Mouse (Mus musculus) liver, adult 2 months (tissue): ENCODE measurements around the gene Med19. TPM values are rescaled to one million over a fixed set of nuclear protein-coding genes. Genes with fewer than 3 reads are reported as not detected.

Experiments used
- DNase-seq: peaks from one replicate; pipeline ENCODE4 v3.0.0-alpha.2; 2011; ENCODE audit warnings: low read depth, low spot score; ENCODE audit errors: extremely low read depth
- H3K27ac ChIP-seq: fragments of 200-500 bp; replicated peaks from 2 replicates; pipeline ENCODE4 v1.5.1; 2012; ENCODE audit warnings: low read depth, mild to moderate bottlenecking, control low read depth, inconsistent platforms, low read length; ENCODE audit not compliant: insufficient read depth
- H3K27me3 ChIP-seq: fragments of 200-500 bp; 2 replicates; pipeline ENCODE4 v1.6.1; 2012; ENCODE audit warnings: mild to moderate bottlenecking, moderate library complexity, low read length, inconsistent platforms; ENCODE audit not compliant: control insufficient read depth, insufficient read depth
- H3K36me3 ChIP-seq: fragments of 200-500 bp; 2 replicates; pipeline ENCODE4 v1.6.1; 2012; ENCODE audit warnings: low read length, inconsistent platforms; ENCODE audit not compliant: control insufficient read depth, insufficient read depth
- H3K4me1 ChIP-seq: fragments of 200-500 bp; 2 replicates; pipeline ENCODE4 v1.6.1; 2011; ENCODE audit warnings: low read length; ENCODE audit not compliant: control insufficient read depth, insufficient read depth
- H3K4me3 ChIP-seq: fragments of 200-500 bp; 2 replicates; pipeline ENCODE4 v1.5.1; 2011; ENCODE audit warnings: low read depth, mild to moderate bottlenecking, control low read depth, low read length, moderate library complexity; ENCODE audit not compliant: insufficient read depth
- H3K79me2 ChIP-seq: fragments of 200-500 bp; 2 replicates; pipeline ENCODE4 v1.6.1; 2012; ENCODE audit warnings: inconsistent platforms, mild to moderate bottlenecking, low read length, moderate library complexity; ENCODE audit not compliant: control insufficient read depth, insufficient read depth
- H3K9ac ChIP-seq: fragments of 200-500 bp; 2 replicates; pipeline ENCODE4 v1.6.1; 2012; ENCODE audit warnings: low read depth, mild to moderate bottlenecking, control low read depth, inconsistent platforms, low read length
- CTCF ChIP-seq: fragments of 200-500 bp; IDR thresholded peaks from 2 replicates; pipeline ENCODE4 v1.5.1; 2011; ENCODE audit warnings: low read depth, low read length, control low read depth
- POLR2A ChIP-seq: fragments of 200-500 bp; IDR thresholded peaks from 2 replicates; pipeline ENCODE4 v1.6.1; 2011; ENCODE audit warnings: low read length, control low read depth; ENCODE audit not compliant: insufficient read depth; ENCODE audit errors: extremely low read depth
- WGBS: fragments of 180-500 bp; shearing (Covaris S2); methylation state at CpG from one replicate; pipeline ENCODE4 v1.1.7; 2018; 5-methylcytosine and 5-hydroxymethylcytosine counted together
- polyA plus RNA-seq: library from polyadenylated mRNA; depleted of rRNA; stranded (reverse); fragments of >200 nt; gene quantifications from 2 replicates; pipeline ENCODE4 v1.2.3, GENCODE M21; 2012
- total RNA-seq: library from RNA; depleted of rRNA; stranded (reverse); fragments of >200 nt; gene quantifications from 2 replicates; pipeline ENCODE4 v1.2.3, GENCODE M21; 2014

Gene Med19
- total and polyA plus RNA-seq, 2 experiments = 5.5 to 7.9 TPM

- Histone ChIP-seq H3K36me3 (no peaks in the 10 kb centered on the region), H3K27me3 (no peaks in the 10 kb centered on the region), H3K9ac (no peak overlapping the region), H3K27ac (no peak overlapping the region), H3K4me3 (no peak overlapping the region), H3K79me2 (peaks cover 3% of the 10 kb centered on the region; the same call in 1 of the 2 replicates), H3K4me1 (peaks cover 3% of the 10 kb centered on the region; the same call in 1 of the 2 replicates)
- TF ChIP-seq POLR2A (no peak), CTCF (no peak)
- WGBS = 77% methylated on average over 1 of the region's 1 CpGs
- DNase-seq = no peak
Observed at GRCm38 (mm10) chr2:84655864-84656263, 22.3 kb upstream of the Med19 start.

GRCm38 (mm10) chr2:84658806-84659205 lies 19.4 kb upstream of the Med19 start, which contains the start of gene Btbd18:
TSS of gene Btbd18 (plus strand) at chr2:84659079.
- TF ChIP-seq CTCF (no peak), POLR2A (no peak)
- no peaks in the 10 kb centered on the region for H3K36me3 ChIP-seq
- 96% methylated on average over 32 of the region's 32 CpGs for WGBS
- no peaks in the 10 kb centered on the region for H3K27me3 ChIP-seq
- H3K27ac ChIP-seq = peak within 1 kb of the TSS; percentile 88
- no peak for DNase-seq
- peaks cover 3% of the 10 kb centered on the region; the same call in 1 of the 2 replicates for H3K79me2 ChIP-seq
- H3K4me3 ChIP-seq = peak within 1 kb of the TSS; percentile 41; the same call in 1 of the 2 replicates
- H3K4me1 ChIP-seq = peaks cover 3% of the 10 kb centered on the region; the same call in 1 of the 2 replicates
- no peak within 1 kb of the TSS for H3K9ac ChIP-seq

- peaks cover 3% of the 10 kb centered on the region; the same call in 1 of the 2 replicates for H3K4me1 ChIP-seq
- TF ChIP-seq POLR2A (0 out of 2 replicates have a peak, but pooled peaks have one; percentile 6), CTCF (peak; percentile 51)
- no peaks in the 10 kb centered on the region for H3K36me3 ChIP-seq
- H3K27ac ChIP-seq = peak overlapping the region; percentile 88
- DNase-seq = peak; percentile 98
- 14% methylated on average over 3 of the region's 3 CpGs for WGBS
- peak overlapping the region; percentile 79 for H3K9ac ChIP-seq
- H3K79me2 ChIP-seq = peaks cover 3% of the 10 kb centered on the region; the same call in 1 of the 2 replicates
- peak overlapping the region; percentile 41 for H3K4me3 ChIP-seq
- H3K27me3 ChIP-seq = no peaks in the 10 kb centered on the region
Observed at GRCm38 (mm10) chr2:84660253-84660652, 17.9 kb upstream of the Med19 start.

GRCm38 (mm10) chr2:84662866-84663265 lies 15.3 kb upstream of the Med19 start:
- H3K27me3 ChIP-seq = no peaks in the 10 kb centered on the region
- TF ChIP-seq CTCF (peak; percentile 47), POLR2A (no peak)
- no peak overlapping the region for H3K4me3 ChIP-seq
- peaks cover 5% of the 10 kb centered on the region; the same call in 1 of the 2 replicates for H3K4me1 ChIP-seq
- peak; percentile 67 for DNase-seq
- no peak overlapping the region for H3K9ac ChIP-seq
- peaks cover 3% of the 10 kb centered on the region; the same call in 1 of the 2 replicates for H3K79me2 ChIP-seq
- no peaks in the 10 kb centered on the region for H3K36me3 ChIP-seq
- no peak overlapping the region for H3K27ac ChIP-seq
- WGBS = 38% methylated on average over 2 of the region's 2 CpGs

GRCm38 (mm10) chr2:84666081-84666480 lies 12.1 kb upstream of the Med19 start:
- H3K79me2 ChIP-seq = no peaks in the 10 kb centered on the region
- no peak for DNase-seq

GRCm38 (mm10) chr2:84669828-84670568 lies 8.2 kb upstream of the Med19 start:
- no peak for DNase-seq
- H3K27me3 ChIP-seq = no peaks in the 10 kb centered on the region
- peaks cover 19% of the 10 kb centered on the region for H3K36me3 ChIP-seq
- no peak for TF ChIP-seq CTCF
- TF ChIP-seq POLR2A = no peak
- peaks cover 7% of the 10 kb centered on the region; the same call in 1 of the 2 replicates for H3K4me1 ChIP-seq
- H3K4me3 ChIP-seq = peak overlapping the region; percentile 97
- H3K27ac ChIP-seq = no peak overlapping the region
- 5% methylated on average over 39 of the region's 39 CpGs for WGBS
- no peaks in the 10 kb centered on the region for H3K79me2 ChIP-seq
- peak overlapping the region; percentile 85 for H3K9ac ChIP-seq

More at GRCm38 (mm10) chr2:84666081-84666480, 12.1 kb upstream of the Med19 start:
- no peaks in the 10 kb centered on the region for H3K36me3 ChIP-seq
- TF ChIP-seq POLR2A = no peak
- peaks cover 7% of the 10 kb centered on the region; the same call in 1 of the 2 replicates for H3K4me1 ChIP-seq
- whole genome bisulfite sequencing = 73% methylated on average over 12 of the region's 12 CpGs
- peak overlapping the region; percentile 46 for H3K27ac ChIP-seq
- H3K4me3 ChIP-seq = no peak overlapping the region
- no peak overlapping the region for H3K9ac ChIP-seq
- H3K27me3 ChIP-seq = no peaks in the 10 kb centered on the region
